Mouse (Mus musculus): Measurements from ENCODE around the gene Pgghg.

Gene Pgghg

GRCm38 (mm10) chr7:140990185-140990584, 49.0 kb downstream of the Pgghg start:
- DNase-seq (ENCODE audit: low spot score in 2 of 2): no peak

- DNase-seq (ENCODE audit: low spot score in 2 of 2): no peak
Observed at GRCm38 (mm10) chr7:140990622-140991021, 49.4 kb downstream of the Pgghg start.

GRCm38 (mm10) chr7:140991117-140991689, 50.0 kb downstream of the Pgghg start:
- DNase-seq (ENCODE audit: low spot score in 2 of 2): no peak

All from natural killer cell, adult 2 months (primary cell).